Mouse (Mus musculus): ENCODE results near the gene Usmg5.

The Usmg5 gene

DNA sequence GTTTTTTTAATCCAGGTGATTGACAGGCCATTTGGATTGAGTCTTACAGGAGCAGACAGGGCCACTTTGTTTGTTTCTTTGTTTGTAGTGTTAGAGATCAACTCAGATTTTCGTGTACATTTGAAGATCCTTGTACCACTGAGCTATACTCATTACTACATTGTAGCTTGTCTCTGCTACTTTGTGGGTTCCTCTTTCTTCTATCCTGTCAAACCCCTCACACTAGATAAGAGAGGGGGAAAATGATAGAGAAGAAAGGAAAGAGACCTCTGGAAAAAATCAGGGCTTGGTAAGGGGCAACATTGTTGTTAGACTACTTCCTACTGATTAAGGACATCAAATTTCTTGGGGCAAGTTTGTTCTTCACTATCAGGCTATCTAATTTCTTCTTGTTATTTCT is 32.8 kb downstream of the Usmg5 start:
- DNase-seq (ENCODE audit: extremely low read depth, low read depth), result no peak

DNA sequence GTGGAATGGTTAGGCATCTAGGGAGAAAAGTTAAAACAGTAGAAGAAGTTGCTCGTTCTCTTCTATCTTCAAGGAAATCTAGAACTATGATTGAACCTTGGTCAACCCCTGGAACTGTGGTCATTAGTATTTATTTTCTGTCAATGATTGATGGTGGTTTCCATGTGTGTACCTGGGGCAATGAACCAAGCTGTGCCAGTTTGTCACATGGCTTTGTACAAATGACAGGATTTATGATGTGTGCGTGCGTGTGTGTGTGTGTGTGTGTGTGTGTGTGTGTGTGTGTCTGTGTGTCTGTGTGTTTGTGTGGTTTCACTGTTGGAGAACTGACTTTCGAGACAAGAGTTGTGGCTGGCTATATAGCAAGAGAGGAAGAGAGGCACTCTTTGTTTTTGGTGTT is 37.0 kb downstream of the Usmg5 start:
- no peak for DNase-seq (ENCODE audit: extremely low read depth, low read depth)

DNA sequence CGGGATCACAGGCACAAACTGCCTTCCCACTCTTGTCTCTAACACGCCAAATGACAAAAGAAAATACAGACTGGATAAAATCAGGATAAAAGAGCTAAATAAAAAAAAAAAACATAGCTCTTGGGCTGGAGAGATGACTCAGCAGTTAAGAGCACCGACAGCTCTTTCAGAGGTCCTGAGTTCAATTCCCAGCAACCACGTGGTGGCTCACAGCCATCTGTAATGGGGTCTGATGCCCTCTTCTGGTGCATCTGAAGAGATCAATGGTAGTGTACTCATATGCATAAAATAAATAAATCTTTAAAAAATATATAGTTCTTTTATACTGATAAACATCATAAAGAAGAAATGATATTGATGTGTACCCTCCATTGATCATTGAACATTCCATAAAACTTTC is 37.5 kb downstream of the Usmg5 start:
- DNase-seq (ENCODE audit: extremely low read depth, low read depth), result no peak

DNA sequence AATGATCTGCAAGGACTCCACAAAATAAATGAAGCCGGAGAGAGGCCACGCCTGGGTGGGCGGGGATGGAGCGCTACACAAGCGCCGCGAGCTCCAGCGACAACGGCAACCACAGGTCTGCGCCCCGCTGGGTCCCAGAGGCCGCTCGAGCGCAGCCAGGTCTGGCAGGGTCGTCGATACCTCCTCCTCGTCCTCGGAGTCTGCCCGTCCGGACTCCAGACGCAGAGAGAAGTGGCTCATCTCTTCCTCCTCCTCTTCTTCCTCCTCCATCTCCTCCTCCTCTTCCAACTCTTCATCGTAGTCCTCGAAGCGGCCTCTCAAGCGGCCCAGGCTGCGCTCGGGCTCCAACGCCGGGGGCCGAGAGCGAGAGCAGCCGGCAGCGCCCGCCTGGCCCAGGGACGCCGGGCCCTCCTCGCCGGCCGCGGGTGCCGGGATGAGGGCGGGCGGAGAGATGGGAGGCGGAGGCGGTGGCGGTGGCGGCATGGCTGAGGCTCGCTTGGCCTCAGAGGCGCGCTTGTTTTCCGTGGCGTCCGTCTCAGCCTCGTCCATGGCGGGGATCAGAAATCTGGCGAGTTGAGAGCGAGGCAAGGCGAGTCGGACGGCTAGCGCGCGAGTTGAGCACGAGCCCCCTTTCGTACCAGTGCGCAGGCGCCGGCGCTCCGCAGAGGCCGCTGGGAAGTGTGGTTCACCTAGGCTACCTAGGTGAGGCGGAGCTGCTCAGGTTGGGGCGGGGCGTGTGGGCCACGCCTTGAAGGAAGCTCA is 40.0 kb downstream of the Usmg5 start, which contains the start of gene Pcgf6:
TSS of gene Pcgf6 (minus strand) at position 636 of the 762 bp plus-strand sequence.
- DNase-seq (ENCODE audit: extremely low read depth, low read depth), result peak; percentile 67

DNA sequence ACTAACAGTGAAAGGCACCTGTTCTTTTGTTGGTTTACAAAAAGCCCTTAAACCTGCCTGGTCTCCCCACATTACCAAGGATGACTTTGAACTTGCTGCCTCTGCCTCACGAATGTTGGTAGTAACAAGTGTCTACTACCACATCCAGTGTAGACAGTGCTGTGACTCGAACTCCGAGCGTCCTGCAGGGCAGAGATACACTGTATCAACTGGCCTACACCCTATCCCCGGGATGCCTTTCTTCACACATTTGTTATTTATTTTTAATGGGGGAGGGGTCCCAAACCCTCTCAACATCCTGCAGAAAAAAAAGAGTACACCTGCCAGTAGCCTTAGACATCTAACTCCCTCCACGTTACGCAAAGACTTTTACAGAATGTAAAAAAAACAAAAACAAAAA is 40.6 kb downstream of the Usmg5 start:
- no peak for DNase-seq (ENCODE audit: extremely low read depth, low read depth)

DNA sequence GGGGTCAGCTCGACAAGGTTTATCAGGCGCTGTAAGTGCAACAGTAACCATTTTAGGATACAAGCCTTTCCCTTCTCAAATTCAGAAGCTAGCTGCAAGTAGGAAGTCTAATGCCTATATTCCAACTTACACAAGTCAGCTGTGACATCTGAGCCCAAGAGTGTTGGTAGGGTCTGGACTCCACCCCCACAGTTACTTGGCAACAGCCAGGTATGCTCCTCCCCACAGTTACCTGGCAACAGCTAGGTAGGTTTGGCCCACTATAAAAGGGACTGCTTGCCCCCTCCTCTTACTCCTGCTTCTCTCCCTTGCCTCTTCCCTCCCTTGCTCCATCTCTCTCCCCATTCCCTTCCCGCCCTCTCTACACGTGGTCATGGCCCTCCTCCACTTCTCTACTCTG is 41.4 kb downstream of the Usmg5 start:
- DNase-seq (ENCODE audit: extremely low read depth, low read depth), result no peak

DNA sequence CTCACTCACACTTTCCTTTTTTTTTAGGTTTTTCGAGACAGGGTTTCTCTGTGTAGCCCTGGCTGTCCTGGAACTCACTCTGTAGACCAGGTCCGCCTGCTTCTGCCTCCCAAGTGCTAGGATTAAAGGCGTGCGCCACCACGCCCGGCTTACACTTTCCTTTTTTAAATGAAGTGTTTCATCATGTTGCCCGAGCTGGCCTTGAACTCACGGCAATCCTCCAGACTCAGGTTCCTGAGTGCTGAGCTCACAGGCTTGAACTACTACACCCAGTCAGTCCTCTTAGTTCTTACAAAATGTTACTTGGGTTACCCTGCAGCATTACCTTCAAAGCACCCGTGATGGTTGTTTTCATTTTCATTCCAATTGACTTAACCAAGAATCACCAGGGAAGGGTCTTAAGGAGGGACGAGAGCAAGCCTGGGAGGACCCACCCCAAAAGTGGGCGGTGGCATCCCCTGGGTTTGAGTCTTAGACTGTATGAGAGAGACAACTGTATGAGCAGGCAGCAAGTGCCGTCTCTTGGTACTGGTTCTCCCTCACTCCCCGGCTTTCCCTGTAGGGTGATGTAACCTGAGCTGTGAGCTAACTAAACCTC is 43.1 kb downstream of the Usmg5 start:
- DNase-seq (ENCODE audit: extremely low read depth, low read depth), result no peak

DNA sequence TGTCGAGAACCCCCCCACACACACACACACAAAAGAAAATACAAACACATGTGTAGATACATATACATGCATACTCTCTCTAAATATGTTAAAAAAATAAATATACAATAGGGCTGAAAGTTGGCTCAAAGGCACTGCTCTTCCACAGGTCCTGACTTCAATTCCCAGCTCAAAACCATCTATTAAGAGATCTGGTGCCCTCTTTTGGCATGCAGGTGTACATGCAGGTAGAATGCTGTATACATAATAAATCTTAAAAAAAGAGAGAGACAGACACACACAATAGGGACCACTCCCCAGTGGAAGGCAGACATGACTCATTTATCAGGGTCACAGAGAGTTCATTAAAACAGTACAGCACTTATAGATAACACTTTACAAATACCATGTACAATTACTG is 44.1 kb downstream of the Usmg5 start:
- DNase-seq (ENCODE audit: extremely low read depth, low read depth), result no peak

DNA sequence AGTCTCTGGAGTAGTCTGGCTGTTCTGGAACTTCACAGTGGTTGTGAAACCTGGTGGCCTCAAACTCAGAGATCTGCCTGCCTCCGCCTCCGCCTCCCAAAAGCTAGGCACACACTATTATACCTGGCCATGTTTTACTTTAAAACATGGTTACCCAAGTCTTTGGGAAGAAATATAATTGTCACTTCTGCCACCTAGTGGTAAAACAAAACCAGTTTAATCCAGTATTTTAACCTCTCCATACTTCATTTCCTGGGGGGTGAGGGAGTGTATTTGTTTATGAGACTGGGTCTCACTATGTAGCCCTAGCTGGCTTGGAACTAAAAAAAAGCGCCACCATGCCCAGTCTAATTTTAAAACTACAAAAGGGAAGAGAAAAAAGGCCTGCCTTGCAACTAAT is 46.8 kb downstream of the Usmg5 start:
- peak; percentile 27 for DNase-seq (ENCODE audit: extremely low read depth, low read depth)

DNA sequence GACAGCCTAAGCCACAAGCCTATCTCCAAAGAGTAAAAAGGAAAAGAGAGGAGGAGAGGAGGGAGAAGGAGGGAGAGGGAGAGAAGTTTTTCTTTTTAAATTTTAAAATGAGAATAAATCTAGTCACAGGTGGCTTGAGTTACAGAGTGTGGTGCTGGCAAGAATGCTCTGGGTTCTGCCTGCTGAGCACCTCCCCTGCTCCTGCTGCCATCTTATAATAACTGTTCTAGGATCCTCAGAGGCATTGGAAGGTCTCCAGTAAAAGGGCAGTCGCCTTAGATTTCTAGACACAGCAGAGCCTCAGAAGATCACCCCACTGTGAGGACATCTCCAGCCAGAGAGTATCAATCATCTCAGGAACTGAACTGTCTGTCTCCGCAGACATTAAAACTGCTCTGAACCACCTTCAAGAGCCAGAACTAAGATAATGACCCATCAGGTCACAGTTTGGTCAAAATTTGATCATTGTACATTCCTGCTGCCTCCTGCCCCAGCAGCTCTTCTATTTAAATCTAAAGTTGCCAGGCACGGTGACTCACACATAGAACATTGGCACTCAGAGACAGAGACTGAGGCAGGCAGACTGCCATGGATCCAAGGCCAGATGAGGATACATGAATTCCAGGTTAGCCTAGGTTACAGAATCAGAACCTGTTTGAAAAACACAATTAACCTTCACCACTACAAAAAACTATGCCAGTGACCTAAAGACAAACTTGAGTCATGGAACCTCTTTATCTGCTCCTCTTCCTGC is 49.5 kb downstream of the Usmg5 start:
- no peak for DNase-seq (ENCODE audit: extremely low read depth, low read depth)

DNA sequence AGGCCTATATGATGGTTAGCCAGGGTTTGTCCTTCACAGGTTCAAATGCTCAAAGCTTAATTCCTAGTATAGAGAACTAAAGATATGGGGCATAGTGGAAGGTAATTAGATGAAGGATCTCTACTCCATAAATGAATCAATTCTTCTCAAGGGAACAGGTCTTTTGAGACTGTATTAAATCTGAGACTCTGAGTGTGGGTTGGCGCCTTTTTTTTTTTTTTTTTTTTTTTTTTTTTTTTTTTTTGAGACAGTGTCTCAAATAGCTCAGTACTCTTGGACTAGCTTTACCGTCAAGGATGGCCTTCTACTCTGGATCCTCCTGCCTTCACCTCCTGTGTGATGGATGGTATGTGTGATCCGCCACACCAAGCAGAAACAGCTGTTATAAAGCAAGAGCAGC is 53.9 kb downstream of the Usmg5 start:
- no peak for DNase-seq (ENCODE audit: extremely low read depth, low read depth)

DNA sequence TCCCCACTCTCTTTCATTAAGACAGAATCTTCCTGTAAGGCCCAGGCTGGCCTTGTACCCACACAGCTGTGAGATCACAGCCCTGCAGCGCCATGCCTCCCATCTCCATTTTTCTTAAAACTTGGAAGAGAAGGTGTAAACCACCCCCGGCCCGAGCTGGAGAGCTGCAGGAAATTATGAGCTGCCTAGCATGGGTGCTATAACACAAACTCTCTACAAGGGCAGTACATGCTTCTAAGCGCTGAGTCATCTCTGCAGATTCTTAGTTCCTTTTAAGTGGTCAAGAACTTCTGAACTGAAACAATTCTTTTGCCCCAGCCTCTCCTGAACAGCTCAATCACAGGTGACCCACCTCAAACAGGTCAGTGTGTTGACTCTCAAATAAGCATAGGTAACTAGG is 55.5 kb downstream of the Usmg5 start:
- DNase-seq (ENCODE audit: extremely low read depth, low read depth), result no peak
